Mouse (Mus musculus) stomach, embryonic 15.5 days (tissue): ENCODE measurements around the gene Mei4. TPM values are rescaled to one million over a fixed set of nuclear protein-coding genes. Genes with fewer than 3 reads are reported as not detected.

Experiments used
- ATAC-seq: fragments of 200-750 bp; cut with Nextera tagmentation; 2 replicates; pipeline ENCODE4 v1.8.0; 2017; ENCODE audit warnings: low read depth, moderate number of reproducible peaks, moderate TSS enrichment; ENCODE audit not compliant: insufficient read depth, low FRiP score
- H3K27ac ChIP-seq: fragments of 300-500 bp; sonication (generic); 2 replicates; pipeline ENCODE4 v1.5.1; 2015; ENCODE audit warnings: mild to moderate bottlenecking, inconsistent platforms
- H3K27me3 ChIP-seq: fragments of 300-500 bp; sonication (generic); replicated peaks from 2 replicates; pipeline ENCODE4 v1.6.1; 2015; ENCODE audit warnings: inconsistent platforms
- H3K36me3 ChIP-seq: fragments of 300-500 bp; sonication (generic); 2 replicates; pipeline ENCODE4 v1.6.1; 2015; ENCODE audit warnings: inconsistent platforms
- H3K4me1 ChIP-seq: fragments of 300-500 bp; sonication (generic); 2 replicates; pipeline ENCODE4 v1.6.1; 2015; ENCODE audit warnings: inconsistent platforms
- H3K4me2 ChIP-seq: fragments of 300-500 bp; sonication (generic); 2 replicates; pipeline ENCODE4 v1.6.1; 2015; ENCODE audit warnings: mild to moderate bottlenecking, inconsistent platforms
- H3K4me3 ChIP-seq: fragments of 300-500 bp; sonication (generic); replicated peaks from 2 replicates; pipeline ENCODE4 v1.5.1; 2015; ENCODE audit warnings: inconsistent platforms
- H3K9ac ChIP-seq: fragments of 300-500 bp; sonication (generic); 2 replicates; pipeline ENCODE4 v1.6.1; 2015; ENCODE audit warnings: inconsistent platforms
- H3K9me3 ChIP-seq: fragments of 300-500 bp; sonication (generic); 2 replicates; pipeline ENCODE4 v1.6.1; 2016; ENCODE audit warnings: inconsistent platforms
- WGBS: fragments of 180-500 bp; shearing (Covaris S2); methylation state at CpG from one replicate; pipeline ENCODE4 v1.1.7; 2015; 5-methylcytosine and 5-hydroxymethylcytosine counted together
- polyA plus RNA-seq: library from polyadenylated mRNA; unstranded; fragments of >200 nt; fragmentation: Nextera tagmentation; extraction: Ambion mirVana; gene quantifications from 2 replicates; pipeline ENCODE4 v1.2.1, GENCODE M21; 2015

Gene Mei4
- polyA plus RNA-seq, 1 experiment from 2014 or later: 1.5 TPM

DNA sequence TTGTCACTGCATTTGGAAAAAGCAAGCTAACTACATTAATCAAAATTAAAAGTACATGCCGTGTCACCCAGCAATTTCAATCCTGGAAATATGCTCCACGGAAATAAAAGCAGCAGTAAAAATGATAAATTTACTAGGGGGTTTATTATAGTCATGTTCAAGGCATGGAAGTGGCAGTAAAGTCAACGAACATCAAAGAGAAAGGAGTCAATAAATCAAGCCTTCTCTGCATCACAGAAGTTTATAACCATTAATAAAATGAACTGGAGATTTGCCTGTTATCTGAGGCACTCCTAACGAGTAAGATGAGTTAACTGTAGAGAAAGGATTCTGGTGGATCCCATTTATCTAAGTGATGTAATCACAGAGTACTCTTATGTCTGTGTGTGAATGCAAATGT is 298.9 kb downstream of the Mei4 start:
- no peak overlapping the region for H3K27ac ChIP-seq
- no peak overlapping the region for H3K9ac ChIP-seq
- no peak for ATAC-seq
- H3K36me3 ChIP-seq: no peaks in the 10 kb centered on the region
- H3K4me2 ChIP-seq: no peak overlapping the region
- no peak overlapping the region for H3K4me3 ChIP-seq
- H3K27me3 ChIP-seq: no peaks in the 10 kb centered on the region
- H3K4me1 ChIP-seq: no peaks in the 10 kb centered on the region
- no peaks in the 10 kb centered on the region for H3K9me3 ChIP-seq
- WGBS: 29% methylated on average over 4 of the region's 4 CpGs

DNA sequence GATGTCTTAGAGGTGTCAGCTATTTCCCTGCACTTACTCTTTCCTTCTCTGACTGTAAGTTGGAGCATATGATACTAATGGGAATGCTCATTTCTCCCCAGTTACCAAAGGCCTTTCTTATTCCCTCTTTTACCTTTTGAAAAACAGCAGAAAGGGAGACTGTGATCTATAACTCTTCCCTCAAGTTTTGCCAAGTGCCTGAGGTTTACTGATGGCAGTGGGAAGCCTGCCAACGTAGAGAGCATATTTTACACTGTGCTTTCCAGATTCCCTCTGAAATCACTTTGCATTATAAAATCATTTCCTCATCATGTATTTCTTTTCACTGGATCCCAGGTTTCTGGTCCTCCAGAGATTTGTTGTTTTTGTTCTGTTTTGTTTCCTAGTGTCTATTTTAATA is 354.5 kb downstream of the Mei4 start:
- ATAC-seq: peak; percentile 7; the same call in 1 of the 2 replicates
- WGBS: 29% methylated on average over 1 of the region's 1 CpGs
- Histone ChIP-seq H3K4me2 (no peak overlapping the region), H3K9ac (no peak overlapping the region), H3K27ac (no peak overlapping the region), H3K4me1 (no peaks in the 10 kb centered on the region), H3K36me3 (no peaks in the 10 kb centered on the region), H3K27me3 (no peaks in the 10 kb centered on the region), H3K4me3 (no peak overlapping the region), H3K9me3 (no peaks in the 10 kb centered on the region)

DNA sequence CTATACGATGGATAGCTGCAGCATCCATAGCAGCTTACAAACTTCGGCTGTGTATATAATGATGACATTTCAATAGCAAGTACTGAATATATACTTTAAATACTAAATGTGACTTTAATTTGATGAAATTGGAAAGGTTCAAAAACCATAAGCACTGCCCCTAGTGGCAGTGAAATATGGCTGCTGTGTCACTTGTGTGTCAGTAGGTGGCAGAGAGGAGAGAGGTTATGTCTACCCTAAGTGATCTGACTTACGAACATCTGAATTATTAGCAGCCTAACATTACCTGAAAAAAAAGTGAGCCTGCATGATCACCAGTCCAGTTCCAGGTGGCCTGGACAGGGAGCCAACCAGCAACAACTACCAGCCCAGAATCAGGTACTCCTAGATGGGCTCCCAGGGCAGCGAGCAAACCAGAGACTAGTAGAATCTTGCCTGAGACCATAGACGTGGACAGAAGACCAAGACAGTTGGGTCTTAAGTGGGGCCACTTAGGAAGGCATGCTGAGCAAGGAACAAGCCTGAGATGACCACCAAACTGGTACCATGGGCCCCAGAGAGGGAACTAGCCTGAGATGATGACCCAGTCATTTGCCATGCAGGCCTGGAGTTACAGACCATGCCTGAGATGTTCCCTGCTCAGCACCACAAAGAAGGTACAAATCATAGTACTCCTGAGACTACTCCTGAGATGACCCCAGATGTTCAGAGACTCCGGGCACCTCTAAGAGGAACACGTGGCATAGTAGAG is 384.4 kb downstream of the Mei4 start:
- Histone ChIP-seq H3K27me3 (no peaks in the 10 kb centered on the region), H3K36me3 (no peaks in the 10 kb centered on the region), H3K9me3 (no peaks in the 10 kb centered on the region), H3K27ac (no peak overlapping the region), H3K4me3 (no peak overlapping the region), H3K4me1 (no peaks in the 10 kb centered on the region), H3K9ac (no peak overlapping the region), H3K4me2 (no peak overlapping the region)
- 85% methylated on average over 7 of the region's 7 CpGs for WGBS
- ATAC-seq: no peak

Other genes with a start within 250 kb of the Mei4 start
- gene Htr1b, start 229.8 kb upstream of the Mei4 start, polyA plus RNA-seq: 1.3 and 1.5 TPM in 2 replicates